Comparison of ENCODE assay signal across 12 mouse cellular contexts in genomic region chr16:30499126-30499857, GRCm38 (mm10). TPM values are rescaled to one million over a fixed set of nuclear protein-coding genes. Genes with fewer than 3 reads are reported as not detected.
DNase-seq lines count a peak whose midpoint lies in the region; ATAC-seq and TF ChIP-seq lines count a peak whose summit lies in the region.
"Had no signal": no experiment of that assay in that cellular context is flagged by ENCODE, and none has a peak within 500 bp of the region (broad histone marks: within the 10 kb centered on the region; RNA-seq: fewer than 3 reads in every experiment).

No protein-coding gene starts in this region.

- intact Hi-C loops in gastrocnemius, postnatal 14 days (cut with DNase I; ENCODE audit: low total_unique reads): no loop called here

- H3K36me3 ChIP-seq in midbrain, embryonic 10.5 days: no peaks in the 10 kb centered on the region
- H3K36me3 ChIP-seq in midbrain, embryonic 13.5 days: no peaks in the 10 kb centered on the region
- no peaks in the 10 kb centered on the region for H3K36me3 ChIP-seq in heart, postnatal 0 days (replicated peaks; ENCODE audit: control insufficient read depth, insufficient read depth, low read length)
- no peaks in the 10 kb centered on the region for H3K36me3 ChIP-seq in neural tube, embryonic 11.5 days (ENCODE audit: control insufficient read depth, insufficient read depth, low read length)
- H3K36me3 ChIP-seq: liver, embryonic 15.5 days had no signal

- H3K9me3 ChIP-seq in midbrain, embryonic 10.5 days (replicated peaks): no peaks in the 10 kb centered on the region
- no peaks in the 10 kb centered on the region for H3K9me3 ChIP-seq in midbrain, embryonic 13.5 days
- H3K9me3 ChIP-seq in heart, postnatal 0 days (replicated peaks; ENCODE audit: control insufficient read depth, low read length): no peaks in the 10 kb centered on the region
- H3K9me3 ChIP-seq in neural tube, embryonic 11.5 days (ENCODE audit: control insufficient read depth, low read length): no peaks in the 10 kb centered on the region
- H3K9me3 ChIP-seq: liver, embryonic 15.5 days had no signal

- WGBS in midbrain, embryonic 10.5 days: 30% methylated on average over 16 of the region's 16 CpGs
- 25% methylated on average over 16 of the region's 16 CpGs for WGBS in midbrain, embryonic 13.5 days
- 28% methylated on average over 16 of the region's 16 CpGs for whole genome bisulfite sequencing in heart, postnatal 0 days
- WGBS in neural tube, embryonic 11.5 days: 21% methylated on average over 16 of the region's 16 CpGs

- no peak overlapping the region for H3K4me3 ChIP-seq in midbrain, embryonic 10.5 days
- no peak overlapping the region for H3K4me3 ChIP-seq in midbrain, embryonic 13.5 days (replicated peaks)
- H3K4me3 ChIP-seq in heart, postnatal 0 days (ENCODE audit: low read depth, low read length): no peak overlapping the region
- H3K4me3 ChIP-seq in neural tube, embryonic 11.5 days (ENCODE audit: low read depth, low read length): no peak overlapping the region
- H3K4me3 ChIP-seq: liver, embryonic 15.5 days had no signal

- H3K27me3 ChIP-seq in midbrain, embryonic 10.5 days (ENCODE audit: low read depth, poor library complexity, severe bottlenecking): peaks cover 27% of the 10 kb centered on the region
- peaks cover 5% of the 10 kb centered on the region; the same call in 1 of the 2 replicates for H3K27me3 ChIP-seq in midbrain, embryonic 13.5 days
- no peaks in the 10 kb centered on the region for H3K27me3 ChIP-seq in heart, postnatal 0 days (ENCODE audit: control insufficient read depth, insufficient read depth, low read length)
- no peaks in the 10 kb centered on the region for H3K27me3 ChIP-seq in neural tube, embryonic 11.5 days (ENCODE audit: control insufficient read depth, insufficient read depth, low read length)

- ATAC-seq in midbrain, embryonic 13.5 days: no peak
- 0 out of 2 replicates have a peak, but pooled peaks have one; percentile 7 for ATAC-seq in heart, postnatal 0 days (ENCODE audit: insufficient read depth, low read depth)
- no peak for ATAC-seq in neural tube, embryonic 11.5 days (ENCODE audit: insufficient read depth, low FRiP score, low TSS enrichment)

- H3K4me2 ChIP-seq in midbrain, embryonic 13.5 days (replicated peaks): no peak overlapping the region; the same call in 1 of the 2 replicates
- peak overlapping the region; percentile 14; the same call in 1 of the 2 replicates for H3K4me2 ChIP-seq in heart, postnatal 0 days (ENCODE audit: low read depth, low read length)
- H3K4me2 ChIP-seq in neural tube, embryonic 11.5 days (ENCODE audit: low read depth): 0 out of 2 replicates have a peak overlapping the region, but pooled peaks have one; percentile 3
- H3K4me2 ChIP-seq: liver, embryonic 15.5 days had no signal

- H3K9ac ChIP-seq in midbrain, embryonic 13.5 days (replicated peaks): no peak overlapping the region
- no peak overlapping the region for H3K9ac ChIP-seq in heart, postnatal 0 days (replicated peaks; ENCODE audit: low read depth, low read length)
- H3K9ac ChIP-seq in neural tube, embryonic 11.5 days (ENCODE audit: low read length): no peak overlapping the region
- H3K9ac ChIP-seq: liver, embryonic 15.5 days had no signal

- no peak for TF ChIP-seq EP300 in heart, postnatal 0 days (IDR thresholded peaks at IDR 0.05; ENCODE audit: low read depth)

- no peak for TF ChIP-seq CTCF in heart, postnatal 0 days (IDR thresholded peaks at IDR 0.05; ENCODE audit: low read depth)

- H3K27ac ChIP-seq in midbrain, embryonic 10.5 days (replicated peaks): no peak overlapping the region; the same call in 1 of the 2 replicates
- no peak overlapping the region for H3K27ac ChIP-seq in midbrain, embryonic 13.5 days
- H3K27ac ChIP-seq in heart, postnatal 0 days (ENCODE audit: low read depth): no peak overlapping the region
- no peak overlapping the region for H3K27ac ChIP-seq in neural tube, embryonic 11.5 days (ENCODE audit: low read depth, low read length)
- H3K27ac ChIP-seq: liver, embryonic 15.5 days had no signal

- DNase-seq in gastrocnemius, postnatal 14 days: peak; percentile 23
- no peak for DNase-seq in gastrocnemius, adult 8-10 months (ENCODE audit: low spot score in 2 of 2)
- DNase-seq in midbrain, embryonic 10.5 days (ENCODE audit: low spot score): peak; percentile 36
- no peak for DNase-seq in heart, postnatal 0 days (ENCODE audit: low spot score)
- peak; percentile 49 for DNase-seq in neural tube, embryonic 11.5 days (ENCODE audit: low spot score)
- no peak for DNase-seq in frontal cortex, postnatal 14 days (ENCODE audit: low spot score in 2 of 2)
- DNase-seq in cerebellum, adult 9-11 months: no peak
- DNase-seq: adrenal gland, adult 2 months; B cell, adult 2 months; thymus, postnatal 36 days had no signal

- H3K4me1 ChIP-seq in midbrain, embryonic 10.5 days: peaks cover 21% of the 10 kb centered on the region
- H3K4me1 ChIP-seq in midbrain, embryonic 13.5 days (replicated peaks): peaks cover 13% of the 10 kb centered on the region
- peaks cover 16% of the 10 kb centered on the region; the same call in 1 of the 2 replicates for H3K4me1 ChIP-seq in heart, postnatal 0 days (ENCODE audit: control insufficient read depth, insufficient read depth)
- H3K4me1 ChIP-seq in neural tube, embryonic 11.5 days (ENCODE audit: control insufficient read depth, insufficient read depth, low read length): no peaks in the 10 kb centered on the region

RNA-seq across cellular contexts. Expression of gene Tmem44, which starts 51.4 kb away (rescaled TPM):
- 1 to 10 TPM; 4.5 to 5.6 TPM for total RNA-seq in gastrocnemius, postnatal 14 days (2021)
- total RNA-seq in gastrocnemius, adult 8-10 months (2022): 1 to 10 TPM in 3 of 4 experiments, under 1 TPM in 1; 0.82 to 1.6 (median 1.3) TPM
- 21.6 and 33.2 TPM in 2 replicates for polyA plus RNA-seq in midbrain, embryonic 10.5 days (2016; fragmentation: Nextera tagmentation; extraction: Ambion mirVana)
- 70.9 and 73.1 TPM in 2 replicates for polyA plus RNA-seq in midbrain, embryonic 13.5 days (2015; fragmentation: Nextera tagmentation; extraction: Ambion mirVana)
- total RNA-seq in heart, postnatal 0 days (2014; rRNA removed; ENCODE audit: low replicate concordance): 31.1 and 33.5 TPM in 2 replicates
- polyA plus RNA-seq in heart, postnatal 0 days (2015; fragmentation: Nextera tagmentation; extraction: Ambion mirVana): 11.8 and 14.6 TPM in 2 replicates
- polyA plus RNA-seq in neural tube, embryonic 11.5 days (2014; fragmentation: Nextera tagmentation; extraction: Ambion mirVana): 32.8 and 34.9 TPM in 2 replicates

Comparison
In these comparisons a context has a peak if more than half of its experiments do, and no peak if none do; other contexts are left out.
1. DNase-seq: peak in gastrocnemius, postnatal 14 days (single experiment), midbrain, embryonic 10.5 days (single experiment) and neural tube, embryonic 11.5 days (single experiment); none in gastrocnemius, adult 8-10 months (0 of 2), heart, postnatal 0 days (single experiment), frontal cortex, postnatal 14 days (0 of 2) and cerebellum, adult 9-11 months (single experiment).